Mouse (Mus musculus) embryo, embryonic 11.5 days (tissue): ENCODE results near the gene Cebpz.
A peak's percentile ranks its signal among the peaks of the same experiment; 100 is the strongest.

Experiments
- DNase-seq: peaks from one replicate; pipeline ENCODE4 v3.0.0-alpha.2; 2012; ENCODE audit warnings: low read depth, low spot score

Gene Cebpz

GRCm38 (mm10) chr17:78903158-78903557, 33.7 kb downstream of the Cebpz start:
- DNase-seq, result no peak

GRCm38 (mm10) chr17:78895394-78895793, 41.5 kb downstream of the Cebpz start:
- no peak for DNase-seq

GRCm38 (mm10) chr17:78894991-78895390, 41.9 kb downstream of the Cebpz start:
- DNase-seq, result no peak

GRCm38 (mm10) chr17:78891020-78891419, 45.8 kb downstream of the Cebpz start:
- DNase-seq, result no peak

GRCm38 (mm10) chr17:78889184-78889583, 47.7 kb downstream of the Cebpz start:
- no peak for DNase-seq

GRCm38 (mm10) chr17:78888554-78888953, 48.3 kb downstream of the Cebpz start:
- DNase-seq, result no peak

- no peak for DNase-seq
Observed at GRCm38 (mm10) chr17:78885286-78886065, 51.4 kb downstream of the Cebpz start.

- DNase-seq, result no peak
Observed at GRCm38 (mm10) chr17:78883291-78883690, 53.6 kb downstream of the Cebpz start.

- DNase-seq, result peak; percentile 68
Observed at GRCm38 (mm10) chr17:78882401-78883112, 54.3 kb downstream of the Cebpz start, which contains the start of gene Eif2ak2. TSS of gene Eif2ak2 (minus strand) at chr17:78882573.

- no peak for DNase-seq
Observed at GRCm38 (mm10) chr17:78881878-78882304, 55.0 kb downstream of the Cebpz start.

- DNase-seq, result no peak
Observed at GRCm38 (mm10) chr17:78873886-78874285, 63.0 kb downstream of the Cebpz start.
